Mouse (Mus musculus) adrenal gland, postnatal 10 days (tissue): Measurements from ENCODE around the gene Efs. TPM values are rescaled to one million over a fixed set of nuclear protein-coding genes. Genes with fewer than 3 reads are reported as not detected.

Source experiments
- DNase-seq: peaks from one replicate; pipeline ENCODE4 v3.0.0; 2021; ENCODE audit warnings: mixed read lengths
- total RNA-seq, 2 experiments: library from RNA; stranded (reverse); gene quantifications; 2 replicates each; pipeline ENCODE4 v1.2.3; 2021

Gene Efs
- total RNA-seq, 2 experiments from 2014 or later: 7.4 to 9.9 TPM

- peak; percentile 52 for DNase-seq
Measured at GRCm38 (mm10) chr14:54924641-54925348, 1.1 kb downstream of the Efs start.

DNA sequence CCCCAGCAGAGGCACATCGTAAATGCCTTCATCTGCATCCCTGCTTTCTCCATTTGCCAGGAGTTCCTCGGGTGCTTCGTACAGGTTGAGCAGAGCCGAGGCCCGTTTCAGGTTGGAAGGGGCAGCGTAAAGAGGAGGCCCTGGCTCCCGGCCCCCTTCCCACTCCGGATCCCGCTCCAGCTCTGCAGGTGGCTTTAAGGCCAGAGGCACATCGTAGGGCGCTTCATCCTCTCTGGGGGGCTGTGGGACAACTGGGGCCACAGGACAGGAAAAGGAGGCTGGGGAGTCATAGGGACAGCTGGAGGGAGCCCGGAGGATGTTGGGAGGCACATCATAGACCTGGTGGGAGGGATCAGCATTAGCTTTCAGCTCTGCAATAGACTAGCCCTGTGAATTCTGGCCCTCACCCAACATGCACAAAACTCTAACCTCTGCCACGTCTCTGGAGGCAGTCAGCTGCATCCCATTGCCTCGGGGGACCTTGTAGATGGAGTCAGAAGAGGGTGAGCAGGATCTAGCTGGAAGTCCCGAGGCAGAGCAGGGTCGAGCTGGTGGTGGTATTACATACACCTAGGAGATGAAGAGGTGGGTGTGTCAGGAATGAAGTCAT is 5.7 kb downstream of the Efs start:
- no peak for DNase-seq

- no peak for DNase-seq
Measured at GRCm38 (mm10) chr14:54913343-54913742, 12.6 kb downstream of the Efs start.

GRCm38 (mm10) chr14:54912886-54913285 is 13.0 kb downstream of the Efs start, which contains the start of gene Slc22a17:
Gene Slc22a17, minus strand, starts transcription at chr14:54913132.
- peak; percentile 82 for DNase-seq

- DNase-seq: no peak
Measured at GRCm38 (mm10) chr14:54912109-54912850, 13.6 kb downstream of the Efs start.

- no peak for DNase-seq
Measured at GRCm38 (mm10) chr14:54908682-54909081, 17.2 kb downstream of the Efs start.

DNA sequence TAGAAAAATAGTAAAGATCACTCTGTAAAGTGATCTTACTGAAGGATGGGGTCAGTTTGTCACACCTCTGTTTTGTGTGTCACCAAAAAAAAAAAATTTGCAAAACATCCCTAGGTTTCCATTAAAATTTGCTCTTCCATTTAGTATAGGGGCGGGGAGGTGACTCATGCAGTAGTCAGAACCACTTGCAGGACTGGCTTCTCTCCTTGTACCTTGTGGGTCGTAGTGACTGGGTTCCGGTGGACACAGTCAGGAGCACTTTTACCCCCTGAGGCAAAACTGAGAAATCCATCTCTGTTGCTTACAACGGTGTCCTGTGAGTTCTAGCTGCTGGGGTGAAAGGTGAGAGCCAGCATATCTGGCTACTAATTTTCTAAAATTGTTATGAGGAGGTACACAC is 22.3 kb downstream of the Efs start:
- DNase-seq: no peak

DNA sequence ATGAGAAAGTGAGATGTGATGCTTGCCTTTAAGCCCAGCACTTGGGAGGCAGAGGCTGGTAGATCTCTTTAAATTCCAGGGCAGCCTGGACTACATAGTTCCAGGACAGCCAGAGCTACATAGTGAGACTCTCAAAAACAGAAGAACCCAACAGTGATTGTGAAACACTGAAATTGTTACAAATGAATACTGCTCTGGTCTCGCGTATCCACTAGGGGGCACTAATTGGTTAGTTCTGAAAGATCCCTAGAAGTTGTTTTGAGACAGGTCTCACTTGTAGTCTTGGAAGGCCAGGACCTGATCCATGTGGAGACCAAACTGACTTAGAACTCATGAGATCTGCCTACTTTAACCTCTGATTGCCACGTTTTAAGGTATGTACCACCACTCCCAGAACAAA is 25.5 kb downstream of the Efs start:
- peak; percentile 76 for DNase-seq

- DNase-seq: peak; percentile 27
Measured at GRCm38 (mm10) chr14:54897445-54897844, 28.5 kb downstream of the Efs start.

DNA sequence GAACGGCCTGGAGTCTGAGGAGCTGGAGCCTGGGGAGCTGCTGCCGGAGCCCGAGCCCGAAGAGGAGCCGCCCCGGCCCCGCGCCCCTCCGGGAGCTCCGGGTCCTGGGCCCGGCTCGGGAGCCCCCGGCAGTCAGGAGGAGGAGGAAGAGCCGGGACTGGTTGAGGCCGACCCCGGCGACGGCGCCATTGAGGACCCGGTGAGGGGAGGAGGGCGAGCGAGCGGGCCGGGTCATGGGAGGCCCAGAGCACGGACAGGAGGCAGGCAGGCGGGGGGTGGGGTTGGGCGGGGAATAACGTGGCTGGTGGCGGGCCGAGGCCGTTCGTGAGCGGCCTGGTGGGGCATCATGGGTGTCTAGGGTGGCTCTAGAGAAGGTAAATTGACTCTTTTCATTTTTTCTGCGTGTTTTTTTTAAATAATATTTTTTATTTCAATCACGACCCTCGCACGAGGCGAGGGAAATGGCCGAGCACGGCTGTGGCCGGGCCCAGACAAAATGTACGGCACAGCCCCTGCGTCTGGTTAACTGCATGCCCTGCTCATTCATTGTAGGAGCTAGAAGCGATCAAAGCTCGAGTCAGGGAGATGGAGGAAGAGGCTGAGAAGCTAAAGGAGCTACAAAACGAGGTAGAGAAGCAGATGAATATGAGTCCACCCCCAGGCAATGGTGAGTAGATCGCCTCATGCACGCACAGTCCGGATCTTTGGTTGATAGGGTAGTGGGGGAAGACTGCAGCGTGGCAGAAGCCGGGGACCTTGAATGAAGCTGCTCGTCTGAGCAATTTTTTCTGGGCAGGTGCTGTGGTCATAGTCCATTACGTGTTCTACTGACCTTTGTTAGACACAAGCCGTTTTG is 31.4 kb downstream of the Efs start:
- peak; percentile 77 for DNase-seq

DNA sequence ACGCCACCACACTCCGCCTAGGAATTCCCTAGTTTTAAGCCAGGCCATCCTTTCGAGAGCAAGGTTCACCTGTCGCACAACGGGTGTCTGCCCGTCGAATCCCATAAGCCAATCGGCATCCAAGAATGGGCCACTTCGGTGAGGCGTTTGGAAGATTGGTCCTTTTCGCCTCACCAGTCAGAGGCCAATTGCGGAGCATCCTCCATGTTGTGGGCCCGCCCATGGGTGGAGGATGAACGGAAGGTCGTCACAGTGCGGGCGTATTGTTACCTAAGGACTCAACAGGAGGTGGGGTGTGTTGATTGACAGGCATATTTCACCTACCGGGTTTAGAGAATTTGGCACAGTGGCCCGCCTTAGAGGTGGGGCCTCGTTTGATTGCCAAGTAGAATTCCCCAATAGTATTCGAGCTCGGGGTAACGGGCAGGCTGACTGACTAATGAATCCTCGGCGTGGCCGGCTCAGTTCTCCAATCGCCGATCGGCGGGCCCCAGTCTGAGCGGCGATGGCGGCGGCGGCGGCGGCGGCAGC is 32.2 kb downstream of the Efs start:
- DNase-seq: peak; percentile 96

DNA sequence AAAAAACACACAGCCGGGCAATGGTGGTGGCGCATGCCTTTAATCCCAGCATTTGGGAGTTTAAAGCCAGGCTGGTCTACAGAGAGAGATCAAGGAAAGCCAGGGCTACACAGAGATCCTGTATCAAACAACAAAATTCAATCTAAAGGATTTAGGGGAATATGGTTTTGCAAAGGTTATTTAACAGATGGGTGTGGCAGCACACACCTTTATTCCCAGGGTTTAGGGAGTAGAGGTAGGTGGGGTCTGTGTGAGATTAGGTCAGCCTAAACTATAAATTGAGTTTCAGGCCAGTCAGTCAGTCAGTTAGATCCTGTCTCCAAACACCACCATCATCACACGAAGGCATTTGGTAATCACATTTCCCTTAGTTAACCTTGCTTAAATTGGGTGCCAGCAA is 33.7 kb downstream of the Efs start, which contains the start of gene Pabpn1:
Pabpn1 (plus strand) TSS at position 301 of the 400 bp plus-strand sequence.
- DNase-seq: no peak

- no peak for DNase-seq
Measured at GRCm38 (mm10) chr14:54885309-54885708, 40.6 kb downstream of the Efs start.

DNA sequence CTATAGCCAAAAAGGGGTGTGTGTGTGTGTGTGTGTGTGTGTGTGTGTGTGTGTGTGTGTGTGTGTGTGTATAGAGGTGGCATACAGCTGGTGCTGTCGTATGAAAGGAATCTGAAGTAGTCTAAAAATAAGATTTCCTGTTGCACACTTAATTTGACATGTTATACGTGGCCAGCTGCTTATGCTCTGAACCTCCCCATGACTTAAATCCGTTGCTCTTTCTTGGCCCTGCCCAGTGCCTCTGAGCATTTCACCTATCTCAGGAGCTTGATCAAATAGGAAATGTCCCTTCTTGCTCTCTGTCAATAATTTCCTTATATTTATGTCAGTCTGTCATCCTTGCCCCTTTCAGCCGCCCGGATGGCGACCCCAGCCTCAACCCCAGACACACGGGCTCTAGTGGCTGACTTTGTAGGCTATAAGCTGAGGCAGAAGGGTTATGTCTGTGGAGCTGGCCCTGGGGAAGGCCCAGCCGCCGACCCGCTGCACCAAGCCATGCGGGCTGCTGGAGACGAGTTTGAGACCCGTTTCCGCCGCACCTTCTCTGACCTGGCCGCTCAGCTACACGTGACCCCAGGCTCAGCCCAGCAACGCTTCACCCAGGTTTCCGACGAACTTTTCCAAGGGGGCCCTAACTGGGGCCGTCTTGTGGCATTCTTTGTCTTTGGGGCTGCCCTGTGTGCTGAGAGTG is 41.8 kb downstream of the Efs start:
- peak; percentile 16 for DNase-seq

DNA sequence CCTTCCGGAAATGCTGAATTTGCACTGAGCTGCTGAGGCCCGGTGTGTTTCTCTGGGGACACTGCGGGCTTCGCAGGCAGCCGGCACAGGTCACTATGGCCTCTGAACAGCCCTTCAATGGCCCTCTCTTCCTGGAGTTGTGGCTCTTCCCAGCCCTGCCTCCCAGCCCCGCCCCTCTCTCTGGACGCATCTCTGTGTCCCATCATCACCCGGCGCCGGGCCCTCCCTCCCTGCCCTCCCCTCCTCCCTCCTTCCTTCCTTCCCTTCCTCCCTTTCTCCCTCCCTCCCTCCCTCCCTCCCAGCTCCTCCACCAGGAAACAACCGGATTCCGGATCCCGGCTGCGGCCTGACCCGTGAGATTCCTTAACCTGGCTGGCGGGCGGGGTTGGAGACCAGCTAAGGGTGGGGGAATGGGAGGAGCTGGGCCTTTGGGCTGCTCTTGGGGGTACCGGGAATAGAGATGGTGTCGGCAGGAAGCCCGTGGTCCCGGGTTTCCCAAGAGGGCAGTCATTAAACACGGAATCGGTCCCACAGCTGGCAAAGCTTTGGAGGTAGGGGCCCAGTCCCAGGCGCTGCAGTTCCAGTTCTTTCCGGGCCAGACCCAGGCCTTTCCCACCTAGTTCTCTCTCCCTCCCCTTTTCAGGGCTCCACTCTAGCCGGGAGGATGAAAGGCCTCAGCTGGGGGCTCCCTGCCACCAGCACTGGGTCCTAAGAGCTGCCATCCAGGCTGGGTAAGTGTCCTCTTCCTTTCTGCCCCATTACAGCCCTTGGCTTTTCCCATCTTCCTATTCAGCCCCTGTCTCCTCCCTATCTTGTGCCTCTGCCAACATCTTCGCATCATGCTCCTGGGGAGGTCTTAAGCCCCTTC is 42.5 kb downstream of the Efs start, which contains the start of the genes Bcl2l2 and Gm20521:
Bcl2l2 (plus strand) TSS at position 224 of the 868 bp plus-strand sequence.
Gm20521 (plus strand) TSS at position 288 of the 868 bp plus-strand sequence.
- DNase-seq: peak; percentile 93

GRCm38 (mm10) chr14:54877048-54877715 is 48.7 kb downstream of the Efs start, which contains the start of gene Ppp1r3e:
Gene Ppp1r3e, minus strand, starts transcription at chr14:54877550.
- peak; percentile 86 for DNase-seq

GRCm38 (mm10) chr14:54876539-54877047 is 49.3 kb downstream of the Efs start:
- DNase-seq: peak; percentile 95

- no peak for DNase-seq
Measured at GRCm38 (mm10) chr14:54875844-54876538, 49.9 kb downstream of the Efs start.
